Mouse (Mus musculus) frontal cortex, adult (tissue): ENCODE results near the gene Epb41.

Experiments used
- ATAC-seq: cut with Nextera tagmentation; 2 replicates; pipeline ENCODE4 v1.9.2; 2017; ENCODE audit warnings: mild to moderate bottlenecking, moderate library complexity, mixed read lengths; ENCODE audit not compliant: low TSS enrichment

Gene Epb41

DNA sequence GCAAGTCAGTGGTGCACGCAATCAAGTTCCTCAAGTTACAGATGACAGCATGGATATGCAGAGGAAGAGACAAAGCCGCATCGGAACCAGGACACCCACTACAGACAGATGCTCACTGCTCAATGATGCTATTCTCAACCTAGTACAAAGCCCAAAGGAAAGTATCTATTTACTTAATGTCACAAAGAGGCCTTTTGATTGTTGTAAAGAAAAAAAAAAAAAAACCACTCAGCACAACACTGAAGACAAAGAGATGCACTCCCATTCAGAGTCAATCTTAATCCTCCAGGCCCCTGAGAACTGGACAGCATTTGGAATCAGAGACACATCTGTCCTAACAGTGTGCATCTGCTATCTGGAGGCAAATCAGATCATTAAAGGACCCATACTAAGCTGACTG, 63.5 kb downstream of the Epb41 start:
- no peak for ATAC-seq

DNA sequence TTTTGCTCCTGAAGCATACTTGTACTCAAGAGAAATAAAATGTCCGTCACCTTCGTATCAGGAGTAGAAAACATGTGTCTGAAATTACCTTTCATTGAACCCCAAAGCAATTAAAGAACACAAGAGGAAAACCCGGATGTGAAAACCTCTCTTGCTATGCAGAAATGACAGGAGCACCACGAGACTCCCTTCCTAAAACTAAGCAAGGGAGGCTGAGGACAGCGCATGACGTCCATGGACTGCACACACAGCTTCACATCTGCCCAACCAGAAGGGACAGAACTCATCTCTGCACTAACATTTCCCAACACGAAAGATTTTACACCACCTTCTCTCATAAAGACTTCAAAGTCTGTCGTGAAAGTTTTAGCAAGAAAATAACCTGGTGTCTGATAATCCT, 64.7 kb downstream of the Epb41 start:
- no peak for ATAC-seq

DNA sequence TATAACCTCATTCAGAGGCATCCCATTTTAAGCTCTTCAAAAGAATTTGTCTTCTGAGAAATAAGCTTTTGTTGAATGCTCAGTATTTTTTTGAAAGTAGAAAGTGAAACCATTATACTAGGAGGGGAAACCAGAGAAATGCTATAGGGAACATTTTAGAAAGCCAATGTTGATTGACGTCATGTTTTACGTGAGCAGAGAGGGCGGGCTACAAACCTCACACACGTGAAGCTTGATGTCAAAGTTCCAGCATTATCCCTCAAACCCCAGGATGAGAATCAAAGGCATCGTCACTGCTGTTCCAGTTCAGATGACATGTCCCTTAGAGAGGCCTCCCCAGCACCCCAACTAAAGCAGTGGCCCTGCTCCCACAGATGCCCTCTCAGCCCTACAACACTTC, 66.9 kb downstream of the Epb41 start:
- no peak for ATAC-seq

DNA sequence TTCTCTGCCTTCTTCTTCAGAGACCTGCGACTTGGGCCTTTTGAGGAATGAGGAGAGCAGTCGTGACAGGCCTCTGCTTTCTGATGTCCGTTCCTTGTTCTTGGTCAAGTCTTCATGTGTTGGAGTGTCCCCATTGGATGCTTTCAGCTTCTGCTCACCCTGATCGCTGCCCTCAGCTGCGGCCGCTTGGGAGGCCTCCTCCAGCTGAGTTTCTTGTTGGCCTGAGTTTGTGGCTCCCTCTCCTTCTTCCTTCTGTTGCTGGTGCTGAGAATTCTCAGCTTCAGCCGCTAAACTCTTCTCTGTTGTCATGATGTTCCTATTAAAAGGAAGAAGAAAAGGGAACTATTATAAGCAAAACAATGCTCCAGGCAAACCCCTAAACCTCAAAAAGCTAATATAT, 68.0 kb downstream of the Epb41 start:
- ATAC-seq = no peak

DNA sequence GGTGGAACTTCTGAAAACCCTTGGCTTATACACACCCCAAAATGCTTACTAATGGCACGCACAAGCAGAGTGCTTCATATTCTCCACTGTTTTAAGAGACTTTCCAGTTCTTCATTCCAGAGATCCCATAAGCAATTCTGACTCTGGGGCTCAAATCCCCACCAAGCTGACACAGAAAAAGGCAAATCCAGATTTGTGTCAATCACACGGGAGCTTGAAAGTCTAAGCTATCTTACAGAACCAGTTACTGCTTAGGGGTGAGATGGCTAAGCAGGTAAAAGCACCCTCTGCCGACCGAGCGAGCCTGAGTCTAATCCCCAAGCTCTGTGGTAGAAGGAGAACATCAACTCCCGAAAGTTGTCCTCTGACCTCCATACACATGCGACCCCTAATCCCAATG, 76.5 kb downstream of the Epb41 start:
- no peak for ATAC-seq

DNA sequence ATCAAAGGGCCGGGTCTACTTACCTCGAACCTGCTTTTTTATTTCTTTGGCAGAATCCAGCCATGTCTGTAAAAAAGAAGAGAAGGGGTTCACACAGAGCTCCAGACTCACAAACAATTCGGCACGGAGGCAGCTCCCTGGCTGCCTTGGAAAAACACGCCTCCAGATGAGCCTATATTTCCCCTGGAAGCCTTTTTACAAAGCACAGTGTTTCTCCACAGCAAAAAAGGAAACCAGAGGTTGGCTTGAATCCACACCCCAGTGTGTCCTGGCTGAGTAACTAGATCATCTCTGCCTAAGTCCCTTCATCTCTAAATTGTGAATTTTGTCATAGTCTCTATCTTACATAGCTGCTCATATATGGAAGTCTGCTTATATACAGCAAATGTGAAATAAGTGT, 77.6 kb downstream of the Epb41 start:
- peak; percentile 95 for ATAC-seq

DNA sequence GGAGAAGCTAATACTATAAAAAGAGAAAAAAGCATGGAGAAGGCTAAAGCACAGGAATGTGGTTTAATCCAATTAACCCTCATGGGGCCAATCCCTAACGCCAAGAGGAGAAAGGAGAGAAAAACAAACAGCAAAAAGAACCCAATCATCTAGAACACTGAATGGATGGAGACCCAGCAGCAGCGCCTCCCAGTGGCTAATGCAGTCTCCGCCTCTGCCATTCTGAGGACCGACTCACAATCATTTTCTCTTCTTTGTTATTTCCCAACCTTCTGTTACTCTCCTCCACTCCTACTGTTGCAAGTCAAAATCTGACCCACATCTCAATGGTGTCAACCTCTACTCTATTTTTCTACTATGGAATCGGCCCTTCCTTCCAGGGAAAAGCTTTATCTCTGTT, 78.1 kb downstream of the Epb41 start:
- ATAC-seq = peak; percentile 57; the same call in 1 of the 2 replicates

DNA sequence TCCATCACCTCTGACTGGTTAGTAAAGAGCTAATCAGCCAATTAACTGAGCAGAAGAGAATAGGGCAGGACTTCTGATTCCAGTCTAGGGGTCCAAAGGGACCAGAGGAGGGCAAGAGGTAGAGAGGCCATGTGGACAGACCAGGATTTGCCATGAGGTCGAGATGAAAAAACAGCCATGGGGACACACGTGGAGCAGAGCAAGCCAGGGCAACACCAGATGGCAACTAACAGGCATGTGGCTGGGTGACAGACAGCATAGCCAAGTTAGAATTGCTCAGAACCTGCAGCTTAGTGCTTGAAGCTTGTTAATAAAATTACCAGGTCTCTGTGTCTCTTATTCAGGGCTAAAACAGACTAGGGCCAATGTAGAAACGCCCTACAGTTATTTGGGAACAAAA, 81.3 kb downstream of the Epb41 start:
- no peak for ATAC-seq

DNA sequence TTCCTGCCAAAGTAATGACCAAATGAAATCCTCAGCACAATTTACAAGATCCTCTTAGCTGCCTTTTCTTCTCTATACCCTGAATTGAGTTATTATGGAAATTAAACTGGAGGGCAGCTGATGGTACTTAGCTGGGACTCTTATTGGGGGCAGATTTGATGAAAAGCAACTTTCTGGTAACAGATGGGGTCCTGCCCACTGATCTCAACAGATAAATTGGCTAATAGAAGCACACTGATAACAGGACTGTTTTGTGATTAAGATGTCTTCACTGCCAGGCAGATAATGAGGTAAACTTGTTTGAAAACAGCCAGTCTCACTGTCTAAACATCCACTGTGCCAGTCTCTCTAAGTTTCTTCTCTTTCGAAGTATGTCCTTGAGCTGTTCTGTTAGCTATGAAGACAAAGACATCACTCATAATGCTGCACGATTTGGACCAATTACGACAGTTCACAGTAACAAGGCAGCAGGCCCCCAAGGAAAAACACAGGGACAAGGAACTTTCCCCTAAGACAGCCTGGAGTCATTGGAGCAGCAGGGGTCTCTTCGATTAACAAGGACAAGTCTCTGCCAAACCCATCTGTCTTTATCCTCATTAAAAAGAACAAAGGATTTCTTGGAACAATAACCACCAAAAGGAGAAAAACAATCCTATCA, 92.1 kb downstream of the Epb41 start:
- ATAC-seq = no peak

DNA sequence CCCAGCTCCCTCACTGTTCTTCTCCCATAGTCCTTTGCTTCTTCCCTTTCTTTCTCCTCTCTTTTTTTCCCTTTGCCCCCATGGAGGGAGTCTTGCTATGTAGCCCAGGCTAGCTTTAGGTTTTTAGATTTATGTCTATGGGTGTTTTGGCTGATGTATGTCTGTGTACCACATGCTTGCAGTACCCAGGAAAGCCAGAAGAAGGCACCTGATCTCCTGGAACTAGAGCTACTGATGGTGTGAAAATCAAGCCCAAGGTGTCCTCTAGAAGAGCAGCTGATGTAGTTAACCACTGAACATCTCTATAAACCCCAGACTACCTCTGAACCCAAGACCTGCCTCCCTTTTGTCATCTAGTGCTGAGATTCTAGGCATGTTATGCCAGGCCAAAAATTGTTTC, 93.4 kb downstream of the Epb41 start:
- ATAC-seq = no peak

DNA sequence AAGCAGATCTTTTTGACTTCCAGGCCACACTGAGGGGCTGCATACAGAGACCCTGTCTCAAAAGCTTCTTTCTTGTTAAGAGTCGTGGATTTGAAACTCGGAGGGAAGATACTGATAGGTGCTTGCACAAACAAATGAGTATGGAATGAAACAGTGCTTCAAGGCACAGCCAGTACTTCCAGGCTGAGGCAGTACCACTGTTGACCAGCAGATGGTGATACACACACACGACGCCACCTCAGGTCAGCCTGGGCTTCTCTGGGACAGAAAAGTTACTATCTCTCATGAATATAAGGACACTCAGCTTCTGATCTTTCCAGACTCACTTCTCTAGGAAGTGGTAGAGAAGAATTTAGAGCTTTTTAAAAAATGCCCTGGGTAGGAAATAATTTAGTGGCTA, 97.9 kb downstream of the Epb41 start:
- peak; percentile 76; the same call in 1 of the 2 replicates for ATAC-seq

DNA sequence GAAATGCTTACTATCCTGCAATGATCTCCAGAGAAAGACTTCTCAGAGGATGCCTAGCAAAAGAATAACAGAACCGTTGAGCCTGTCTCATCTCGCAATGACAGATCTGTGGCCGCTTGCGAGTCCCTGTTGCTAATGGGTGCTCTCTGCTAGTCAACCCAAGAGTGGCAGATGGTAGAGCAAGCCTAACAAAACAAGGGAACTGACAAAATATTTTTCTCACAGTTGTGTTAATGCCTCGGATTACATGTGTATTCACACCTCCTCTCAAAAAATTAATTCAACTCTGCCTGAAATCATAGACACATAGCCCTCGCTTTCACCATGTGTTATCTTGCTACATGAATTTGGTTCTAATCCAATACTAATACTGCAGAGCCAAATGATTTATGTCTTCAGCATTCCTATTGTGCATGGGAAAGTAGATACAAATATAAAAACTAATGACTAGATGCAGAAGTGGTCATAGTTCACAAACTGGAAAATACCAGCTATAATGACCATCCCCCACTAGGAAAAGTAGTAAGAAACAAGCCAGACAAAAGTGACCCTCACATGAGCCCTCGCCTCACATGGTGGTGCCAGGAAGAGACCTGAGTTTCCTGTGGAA, 104.8 kb downstream of the Epb41 start:
- ATAC-seq = no peak

DNA sequence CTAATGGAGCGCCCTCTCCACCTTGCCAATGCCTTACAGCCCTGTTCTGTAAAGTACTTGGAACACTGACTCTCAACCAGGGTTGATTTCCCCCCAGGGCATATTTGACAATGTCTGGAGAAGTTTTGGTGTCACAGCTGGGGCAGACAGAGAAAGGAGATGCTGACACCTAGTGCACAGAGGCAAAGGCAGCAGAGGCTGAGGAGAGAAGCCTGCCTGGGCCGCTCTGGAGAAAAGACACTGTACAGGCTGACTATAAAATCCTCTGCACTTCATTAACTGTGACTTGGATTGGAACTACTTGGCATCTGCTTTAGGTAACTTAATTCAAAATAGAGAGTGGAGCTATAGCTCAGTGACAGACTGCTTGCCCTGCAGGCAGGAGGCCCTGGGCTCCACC, 106.2 kb downstream of the Epb41 start:
- ATAC-seq = no peak

DNA sequence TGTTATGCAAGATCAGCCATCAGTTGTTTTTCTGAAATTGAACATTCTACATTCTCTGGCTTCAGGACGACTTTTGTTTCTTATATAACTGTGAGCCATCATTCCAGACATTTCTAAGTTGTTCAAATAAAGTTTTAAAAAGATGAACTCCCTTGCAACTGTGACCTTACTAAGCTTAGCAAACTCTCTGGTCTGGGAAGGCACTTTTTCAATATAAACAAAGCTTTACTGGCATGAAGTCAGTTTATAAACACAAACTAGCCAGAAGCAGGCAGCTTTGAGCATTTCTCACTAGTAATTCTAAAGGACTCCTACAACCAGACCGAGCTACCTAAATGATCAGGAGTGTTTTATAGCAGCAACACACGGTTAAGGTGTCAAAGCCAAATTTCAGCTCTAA, 118.0 kb downstream of the Epb41 start:
- ATAC-seq = no peak

DNA sequence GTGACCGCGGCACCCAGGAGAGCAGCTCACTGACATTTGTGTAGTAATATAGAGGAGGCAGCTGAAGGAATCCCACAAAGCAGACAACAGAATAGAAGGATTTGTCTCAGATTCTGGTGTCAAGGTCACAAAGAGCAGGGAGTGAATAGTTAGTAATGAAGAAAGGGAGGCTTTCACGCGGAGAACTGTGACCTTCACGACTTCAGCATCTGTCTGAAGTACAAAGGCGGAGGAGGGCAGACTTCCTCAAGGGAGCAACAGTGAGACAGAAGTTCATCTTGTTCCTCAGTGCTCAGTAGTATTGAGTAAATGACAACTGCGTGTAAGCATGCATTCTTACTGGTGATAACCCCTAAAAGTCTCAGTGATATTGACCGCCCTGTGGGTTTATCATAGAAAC, 124.5 kb downstream of the Epb41 start:
- ATAC-seq = no peak

DNA sequence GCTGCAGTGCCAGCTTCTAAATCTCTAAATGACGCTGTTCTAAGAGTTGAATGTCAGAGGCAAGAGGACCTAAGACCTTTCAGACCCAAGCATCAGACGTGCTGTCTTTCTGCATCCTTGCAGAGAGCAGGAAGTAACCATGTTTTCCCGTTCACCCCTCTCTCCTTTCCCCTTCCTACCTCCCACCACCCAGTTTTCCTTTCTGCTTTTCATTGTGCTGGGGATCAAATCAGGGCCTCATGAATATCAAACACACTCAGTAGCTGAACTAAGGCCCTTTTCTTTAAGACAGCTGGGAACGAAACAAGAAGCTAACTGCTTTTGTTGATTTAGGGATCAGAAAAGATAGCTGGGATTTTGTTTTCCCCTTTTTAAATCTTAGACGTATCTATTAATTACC, 125.2 kb downstream of the Epb41 start:
- no peak for ATAC-seq

DNA sequence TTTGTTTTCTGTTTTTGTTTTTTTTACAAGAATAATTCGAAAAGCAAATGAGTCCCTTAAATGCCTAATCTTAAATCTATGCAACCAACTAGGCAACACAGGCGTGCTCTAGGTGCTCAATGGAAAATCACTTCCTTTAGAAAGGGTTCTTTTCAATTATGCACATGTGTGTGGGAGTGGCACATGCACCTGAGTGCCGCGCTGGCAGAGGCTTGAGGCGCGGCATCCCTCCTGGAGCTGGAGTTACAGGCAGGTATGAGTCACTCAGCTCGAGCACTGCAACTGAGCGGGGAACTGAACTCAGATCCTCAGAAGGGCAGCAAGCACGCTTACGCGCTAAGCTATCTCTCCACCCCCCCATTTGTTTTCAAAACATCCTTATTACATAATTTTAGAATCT, 127.3 kb downstream of the Epb41 start:
- no peak for ATAC-seq

DNA sequence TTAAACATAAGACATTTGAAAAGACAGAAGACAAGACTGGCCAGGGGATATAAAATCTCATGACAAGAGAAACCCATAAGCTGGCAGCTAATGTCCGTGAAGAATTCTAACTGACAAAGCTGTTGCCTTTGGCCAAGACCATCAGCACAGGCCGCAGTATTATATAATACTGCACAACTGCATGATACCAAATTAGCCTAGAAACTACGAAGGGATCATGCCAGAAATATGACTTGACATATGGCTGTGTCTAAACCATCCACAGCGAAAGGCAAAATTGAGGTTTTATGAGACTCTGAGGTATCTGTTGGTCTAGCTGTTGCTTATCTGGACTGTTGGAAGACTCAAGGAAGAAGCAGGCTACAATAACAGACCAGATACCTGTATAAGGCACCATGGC, 134.3 kb downstream of the Epb41 start:
- ATAC-seq = peak; percentile 27; the same call in 1 of the 2 replicates

DNA sequence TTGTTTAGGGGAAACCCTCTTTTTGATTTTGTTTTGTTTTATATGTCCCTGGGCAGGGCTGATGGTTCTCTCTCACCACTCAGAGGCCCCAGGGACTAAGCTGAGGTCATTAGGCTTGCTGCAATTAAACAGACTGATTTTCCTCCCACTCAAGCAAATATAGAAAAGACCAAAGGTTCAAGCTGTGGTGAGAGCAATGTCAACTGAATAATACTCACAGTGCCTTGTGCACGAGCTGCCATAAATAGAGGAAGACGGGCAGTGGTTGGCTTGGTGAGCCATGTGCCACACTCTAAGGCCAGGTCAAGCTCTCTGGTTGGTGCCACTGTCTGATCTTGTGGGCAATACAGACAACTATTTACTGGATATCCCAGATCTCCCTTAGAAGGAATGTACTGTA, 135.7 kb downstream of the Epb41 start:
- ATAC-seq = no peak

DNA sequence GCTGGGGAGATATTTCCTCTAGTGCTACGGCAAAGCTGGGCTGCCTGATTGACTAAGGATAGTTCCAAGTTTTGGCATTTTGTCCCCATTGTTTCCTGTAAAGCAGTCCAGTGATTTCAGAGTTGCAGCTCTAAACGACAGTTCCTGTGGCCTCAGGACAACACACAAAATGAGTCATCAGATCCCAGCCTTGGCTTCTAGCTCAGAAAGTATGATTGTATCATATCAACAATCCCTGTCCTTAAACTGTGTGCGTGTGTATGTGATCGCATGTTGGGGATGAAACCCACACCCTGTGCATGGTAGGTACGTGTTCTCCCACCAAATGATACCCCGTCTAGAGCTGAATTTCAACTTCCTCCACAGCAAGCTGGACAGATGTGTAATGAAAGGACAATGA, 146.0 kb downstream of the Epb41 start:
- ATAC-seq = no peak

DNA sequence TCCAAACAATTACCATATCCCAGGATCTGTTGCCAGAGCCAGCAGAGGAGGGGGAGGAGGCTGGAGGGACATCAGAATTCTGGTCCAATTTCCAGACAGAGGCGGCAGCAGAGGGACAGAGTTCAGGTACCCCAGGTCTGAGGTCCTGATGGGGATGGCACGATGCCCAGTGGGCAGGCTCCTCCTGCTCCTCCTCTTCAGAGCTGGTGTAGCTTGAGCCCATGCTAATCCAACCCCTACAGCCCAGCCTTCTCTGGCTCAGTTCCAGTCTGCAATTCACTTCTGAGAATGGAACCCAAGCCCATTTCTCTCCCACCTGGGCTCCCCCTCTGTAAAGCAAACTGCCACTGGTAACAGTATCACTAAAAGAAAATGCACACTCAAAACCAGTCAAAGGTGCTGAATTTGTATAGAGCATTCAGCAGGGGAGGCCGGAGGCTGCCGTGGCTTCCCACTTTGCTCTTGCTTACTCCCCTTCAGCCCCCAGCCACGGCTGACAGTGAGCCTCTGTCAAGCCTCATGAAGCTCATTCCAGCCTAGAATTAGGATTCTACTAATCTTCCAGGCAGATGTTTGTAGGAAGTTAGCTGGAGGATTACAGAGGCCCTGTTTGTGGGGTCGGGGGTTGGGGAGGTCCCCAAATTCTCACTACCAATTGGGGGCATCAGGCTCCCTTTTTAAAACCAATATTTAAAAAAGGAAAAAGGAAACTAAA, 150.9 kb downstream of the Epb41 start:
- ATAC-seq = no peak

DNA sequence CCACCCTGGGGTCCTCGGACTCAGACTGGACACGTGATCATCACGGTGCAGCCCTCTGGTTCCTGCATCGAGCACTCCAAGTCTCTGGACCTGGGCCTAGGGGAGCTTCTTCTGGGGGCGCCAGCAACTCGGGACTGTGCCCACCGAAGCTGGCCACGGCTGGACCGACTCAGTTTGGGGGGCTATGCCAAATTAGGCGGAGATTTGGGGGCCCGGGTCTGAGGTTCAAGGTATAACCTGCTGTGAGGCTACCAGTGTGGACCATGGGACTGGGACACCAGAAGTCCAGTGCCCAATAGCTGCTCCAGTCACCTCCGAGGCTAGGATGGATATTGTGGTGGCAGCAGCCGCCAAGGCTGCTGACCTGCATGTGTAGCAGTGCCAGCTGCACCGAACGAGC, 152.7 kb downstream of the Epb41 start:
- ATAC-seq = no peak
